Mouse (Mus musculus): ENCODE results near the gene Pih1d1.
"Not testable (repeated sequence)": the region's sequence is repeated elsewhere in the genome, so short reads cannot be mapped to it uniquely, and the experiment has no call there.

DNA sequence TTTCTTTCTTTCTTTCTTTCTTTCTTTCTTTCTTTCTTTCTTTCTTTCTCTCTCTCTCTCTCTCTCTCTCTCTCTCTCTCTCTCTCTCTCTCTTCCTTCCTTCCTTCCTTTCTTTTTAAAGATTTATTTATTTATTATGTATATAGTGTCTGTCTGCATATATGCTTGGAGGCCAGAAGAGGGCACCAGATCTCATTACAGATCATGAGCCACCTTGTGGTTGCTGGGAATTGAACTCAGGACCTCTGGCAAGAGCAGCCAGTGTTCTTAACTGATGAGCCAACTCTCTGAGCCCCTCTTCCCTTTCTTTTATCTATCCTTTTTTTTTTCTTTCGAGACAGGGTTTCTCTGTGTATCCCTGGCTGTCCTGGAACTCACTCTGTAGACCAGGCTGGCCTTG lies 19.7 kb downstream of the Pih1d1 start:
- not testable (repeated sequence) for TF ChIP-seq POLR2A (IDR thresholded peaks at IDR 0.05; ENCODE audit: low read depth, low read length)
- peak; percentile 11; the same call in 1 of the 2 replicates for TF ChIP-seq CTCF (IDR thresholded peaks at IDR 0.05; ENCODE audit: extremely low read depth, insufficient read depth, insufficient read length, insufficient replicate concordance)
